Mouse (Mus musculus): ENCODE measurements around the gene Top3b. TPM values are rescaled to one million over a fixed set of nuclear protein-coding genes. Genes with fewer than 3 reads are reported as not detected.

Gene Top3b
- 10 to 100 TPM; 77.8 to 92.0 TPM for total RNA-seq (2023)

DNA sequence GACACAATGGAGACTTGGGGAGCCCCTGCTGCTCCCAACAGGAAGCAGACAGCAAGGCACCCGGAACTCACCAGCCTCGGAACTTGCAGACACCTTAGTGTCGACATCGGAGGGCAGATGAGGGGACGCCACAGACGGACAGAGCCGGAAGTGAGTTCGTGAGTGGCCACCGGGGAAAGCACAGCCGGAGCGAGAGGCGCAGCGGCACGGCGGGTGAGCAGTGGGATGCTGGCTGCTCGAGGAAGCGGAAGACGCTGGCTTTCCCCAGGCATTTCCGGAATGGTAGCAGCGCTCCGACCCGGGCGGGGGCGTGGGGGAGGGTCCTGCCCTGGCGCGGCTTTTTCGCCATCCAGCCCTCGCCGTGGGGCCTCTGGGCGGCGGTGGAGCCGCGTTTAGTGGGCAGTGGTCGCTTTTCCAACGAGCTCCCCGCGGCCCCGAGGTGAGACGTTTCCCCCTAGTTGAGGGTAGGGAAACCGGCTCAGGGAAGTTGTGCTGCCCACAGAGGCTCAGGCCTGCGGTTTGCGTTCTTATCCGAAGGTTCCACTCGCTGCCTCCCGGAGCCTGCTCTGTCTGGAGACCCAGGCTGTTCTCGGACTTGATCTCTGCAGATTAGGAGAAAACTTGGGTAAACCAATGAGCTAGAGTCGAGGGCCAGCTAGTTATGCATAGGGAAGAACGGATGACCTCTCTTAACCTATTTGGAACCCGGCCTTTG lies at the start of gene Top3b, which contains the start of gene Vpreb1:
Top3b (plus strand) TSS at position 120 of the 715 bp plus-strand sequence.
Vpreb1 (minus strand) TSS at position 227 of the 715 bp plus-strand sequence.

DNA sequence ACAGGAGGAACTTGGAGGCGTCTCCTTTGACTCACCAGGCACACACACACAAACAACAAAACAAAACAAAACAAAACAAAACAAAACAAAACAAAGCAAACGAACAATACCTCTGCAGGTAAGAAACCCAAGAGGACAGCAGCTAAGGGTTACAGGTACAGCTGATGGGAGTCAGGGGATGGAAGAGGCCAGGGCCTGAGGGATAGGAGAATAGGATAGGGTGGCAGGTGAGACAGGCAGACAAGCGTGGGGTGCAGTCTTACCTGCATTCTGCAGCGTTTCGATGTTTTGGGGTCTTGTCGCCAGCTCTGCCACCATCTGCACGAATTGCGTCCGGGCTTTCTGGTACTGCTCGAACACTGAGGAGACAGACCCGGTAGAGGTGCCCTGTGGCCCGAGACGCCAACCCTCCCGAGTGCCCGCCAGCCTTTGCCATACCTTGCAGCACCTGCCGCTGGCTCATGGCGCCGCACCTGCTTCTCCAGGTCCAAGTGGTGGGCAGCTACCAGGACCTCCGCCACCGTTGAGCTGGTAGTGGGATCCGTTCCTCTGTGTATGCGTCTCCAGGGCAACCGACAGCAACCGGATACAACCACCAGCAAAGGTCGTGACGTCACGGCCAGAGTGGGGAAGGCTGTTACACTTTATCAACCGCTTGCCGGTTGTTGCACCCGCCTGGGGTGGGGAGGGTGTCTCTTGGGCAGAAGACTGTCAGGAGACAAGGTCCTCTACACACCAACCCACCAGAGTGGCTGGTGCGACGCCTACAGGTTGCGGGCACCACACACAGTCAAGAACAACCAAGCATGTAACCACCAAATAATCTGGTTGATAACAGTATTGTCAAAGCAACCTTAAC lies 41.5 kb upstream of the Top3b start, which contains the start of gene Spag6l:
Spag6l (minus strand) TSS at position 700 of the 859 bp plus-strand sequence.

DNA sequence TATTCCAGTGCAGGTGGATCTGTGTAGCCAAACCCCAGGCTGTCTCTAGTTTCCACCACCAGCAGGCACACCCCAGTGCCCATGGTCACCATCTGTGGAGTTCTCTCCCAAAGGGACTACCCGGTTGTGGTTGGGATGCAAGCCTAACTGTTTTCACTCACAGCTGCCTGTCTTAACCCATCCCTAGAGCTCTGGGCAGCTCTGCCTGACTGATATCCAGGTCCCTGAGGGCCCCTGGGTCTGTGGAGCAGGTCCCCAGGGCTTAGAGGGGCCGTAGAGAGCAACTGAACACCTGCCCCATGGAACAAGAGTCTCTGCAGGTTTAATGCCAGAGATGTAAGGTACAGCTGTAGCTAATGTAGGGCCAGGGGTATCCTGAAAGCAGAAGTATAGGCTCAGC lies 6.6 kb upstream of the Top3b start, which contains the start of gene Igll1:
Igll1 (minus strand) TSS at position 8 of the 400 bp plus-strand sequence.

DNA sequence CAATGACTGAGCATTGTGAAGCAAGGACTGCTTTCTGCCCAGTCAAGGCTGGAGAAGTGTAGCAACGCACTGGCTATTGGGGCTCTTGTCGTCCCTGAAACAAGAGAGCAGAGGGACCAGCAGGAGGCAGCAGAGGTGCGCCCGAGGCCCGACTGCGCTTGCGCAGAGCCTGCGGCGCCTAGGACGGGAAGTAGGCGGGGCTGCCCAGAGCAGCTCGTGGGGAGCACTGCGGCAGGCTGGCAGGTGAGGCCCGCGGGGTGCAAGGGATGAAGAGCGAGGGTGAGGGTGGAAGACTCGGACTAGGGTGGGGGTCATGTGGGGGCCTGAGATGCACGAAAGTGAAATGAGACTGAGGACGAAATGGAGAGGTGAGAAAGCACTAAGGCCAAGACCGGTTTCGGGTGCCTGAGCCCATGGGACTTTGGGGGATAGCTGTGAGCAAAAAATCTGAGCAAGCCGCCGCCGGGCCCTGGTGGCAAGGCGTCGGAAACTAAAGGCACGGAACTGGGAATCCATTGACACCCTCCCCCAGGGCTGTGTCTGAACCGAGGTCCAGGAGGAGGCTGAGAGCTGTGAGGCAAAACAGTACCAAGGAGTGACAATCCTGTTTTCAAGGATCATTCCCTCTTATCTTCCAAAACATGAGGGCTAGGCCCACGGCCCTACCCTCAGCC lies 26.0 kb downstream of the Top3b start, which contains the start of gene Ppm1f:
Ppm1f (plus strand) TSS at position 88 of the 674 bp plus-strand sequence.

Other genes starting within 250 kb of the Top3b start
- not detected for gene Olfr19, start 194.3 kb upstream of the Top3b start, total RNA-seq (2023)
- 1 to 10 TPM; 5.0 to 5.7 TPM for gene Spag6l, start 41.3 kb upstream of the Top3b start, total RNA-seq (2023)
- 1 to 10 TPM; 1.0 to 5.4 TPM for gene Igll1, start 6.8 kb upstream of the Top3b start, total RNA-seq (2023)
- 1 to 10 TPM; 1.3 to 2.4 TPM for gene Vpreb1, start 107 bp downstream of the Top3b start, total RNA-seq (2023)
- gene Ppm1f, start 25.7 kb downstream of the Top3b start, total RNA-seq (2023), result 1 to 10 TPM; 8.6 to 9.2 TPM
- gene Mapk1, start 112.6 kb downstream of the Top3b start, total RNA-seq (2023), result 100 to 1,000 TPM; 108 to 112 TPM
- gene Ypel1, start 199.0 kb downstream of the Top3b start, total RNA-seq (2023), result under 1 TPM; 0.20 to 0.33 TPM
- 10 to 100 TPM; 71.4 to 76.8 TPM for gene Ppil2, start 240.5 kb downstream of the Top3b start, total RNA-seq (2023)